Mouse (Mus musculus): ENCODE data around the gene Atxn7l3.

Gene Atxn7l3

DNA sequence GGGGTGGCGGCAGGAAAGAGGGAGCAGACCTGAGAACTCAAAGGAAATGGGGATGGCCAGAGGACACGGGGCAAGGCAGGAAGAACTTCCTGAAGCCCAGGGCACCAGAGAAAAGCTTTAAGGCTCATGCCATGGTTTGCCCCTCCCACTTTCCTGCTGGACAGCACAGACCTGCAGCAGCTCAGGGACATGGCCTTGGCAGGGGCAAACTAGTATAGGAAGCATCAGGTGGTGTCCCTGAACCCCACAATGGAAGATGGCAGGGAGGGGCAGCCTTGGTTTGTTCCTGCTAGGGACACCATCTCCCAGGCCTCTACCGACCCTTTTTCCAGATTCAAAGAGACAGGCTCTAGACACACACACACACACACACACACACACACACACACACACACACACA is 8.9 kb upstream of the Atxn7l3 start:
- in situ Hi-C loops (cut with MboI; ENCODE audit: low pct_unique_long_range_greater_than_20kb in 1 of 2, low sequenced_read_pairs in 2 of 2, unreplicated experiment in 1 of 2), result no loop called here

- in situ Hi-C loops (cut with MboI; ENCODE audit: low pct_unique_long_range_greater_than_20kb in 1 of 2, low sequenced_read_pairs in 2 of 2, unreplicated experiment in 1 of 2), result loop anchor here in 1 of 2 experiments (5.0 kb wide), 1 partner anchor 108 kb away; no protein-coding TSS in a partner anchor
These were observed 7.7 kb upstream of the Atxn7l3 start for GRCm38 (mm10) chr11:102304141-102304540.

GRCm38 (mm10) chr11:102299839-102300238 is 3.4 kb upstream of the Atxn7l3 start:
- in situ Hi-C loops (cut with MboI; ENCODE audit: low pct_unique_long_range_greater_than_20kb in 1 of 2, low sequenced_read_pairs in 2 of 2, unreplicated experiment in 1 of 2), result loop anchor here (5.0 to 10.0 kb wide), 3 partner anchors 112 to 135 kb away; partner anchors contain the start of gene Grn (in 2 of the 2)

- in situ Hi-C loops (cut with MboI; ENCODE audit: low pct_unique_long_range_greater_than_20kb in 1 of 2, low sequenced_read_pairs in 2 of 2, unreplicated experiment in 1 of 2), result loop anchor here (5.0 to 10.0 kb wide), 2 partner anchors 134 to 137 kb away; partner anchors contain the start of gene Grn (in 2 of the 2)
These were observed 1.4 kb upstream of the Atxn7l3 start for GRCm38 (mm10) chr11:102297577-102298556.

GRCm38 (mm10) chr11:102295598-102296471 is 596 bp downstream of the Atxn7l3 start:
- in situ Hi-C loops (cut with MboI; ENCODE audit: low pct_unique_long_range_greater_than_20kb in 1 of 2, low sequenced_read_pairs in 2 of 2, unreplicated experiment in 1 of 2), result loop anchor here (5.0 to 10.0 kb wide), 2 partner anchors 136 to 139 kb away; partner anchors contain the start of gene Grn (in 2 of the 2)

DNA sequence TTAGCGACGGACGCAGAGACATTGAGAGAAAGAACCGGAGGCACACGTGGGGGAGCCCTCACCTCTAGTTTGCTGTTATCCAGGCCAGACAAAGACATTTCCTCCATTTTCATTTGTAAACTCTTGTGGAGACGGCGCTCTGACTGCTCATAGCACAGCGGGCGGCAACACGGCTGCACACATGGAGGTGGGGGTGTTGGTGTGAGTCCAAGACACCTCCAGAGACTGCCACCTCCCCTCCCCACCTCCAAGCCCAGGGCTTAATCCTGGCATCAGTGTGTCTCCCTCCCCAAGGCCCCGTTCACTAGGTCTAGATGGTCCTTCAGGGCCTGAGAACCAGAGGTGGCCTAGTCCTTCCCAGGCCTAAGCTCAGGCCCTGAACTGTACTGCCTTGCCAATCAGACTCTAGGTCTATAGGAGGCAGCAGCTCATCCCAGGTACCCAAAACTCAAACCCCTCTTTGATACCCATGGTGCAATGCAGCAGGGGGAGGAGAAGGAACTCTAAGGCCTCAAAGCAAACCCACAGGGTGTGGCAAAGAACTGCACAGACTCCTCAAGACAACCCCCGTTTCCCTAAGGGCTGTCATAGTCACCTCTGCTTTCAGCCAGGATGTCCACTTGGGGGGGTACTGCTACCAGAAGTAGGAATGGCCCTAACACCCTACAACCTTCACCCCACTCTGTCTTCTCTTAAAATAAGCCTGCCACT is 1.4 kb downstream of the Atxn7l3 start:
- in situ Hi-C loops (cut with MboI; ENCODE audit: low pct_unique_long_range_greater_than_20kb in 1 of 2, low sequenced_read_pairs in 2 of 2, unreplicated experiment in 1 of 2), result loop anchor here (5.0 to 10.0 kb wide), 3 partner anchors 117 to 140 kb away; partner anchors contain the start of gene Grn (in 2 of the 2)

- in situ Hi-C loops (cut with MboI; ENCODE audit: low pct_unique_long_range_greater_than_20kb in 1 of 2, low sequenced_read_pairs in 2 of 2, unreplicated experiment in 1 of 2), result loop anchor here (5.0 to 10.0 kb wide), 2 partner anchors 118 to 140 kb away; partner anchors contain the start of gene Grn (in 1 of the 2)
These were observed 2.0 kb downstream of the Atxn7l3 start for GRCm38 (mm10) chr11:102294416-102294815.

DNA sequence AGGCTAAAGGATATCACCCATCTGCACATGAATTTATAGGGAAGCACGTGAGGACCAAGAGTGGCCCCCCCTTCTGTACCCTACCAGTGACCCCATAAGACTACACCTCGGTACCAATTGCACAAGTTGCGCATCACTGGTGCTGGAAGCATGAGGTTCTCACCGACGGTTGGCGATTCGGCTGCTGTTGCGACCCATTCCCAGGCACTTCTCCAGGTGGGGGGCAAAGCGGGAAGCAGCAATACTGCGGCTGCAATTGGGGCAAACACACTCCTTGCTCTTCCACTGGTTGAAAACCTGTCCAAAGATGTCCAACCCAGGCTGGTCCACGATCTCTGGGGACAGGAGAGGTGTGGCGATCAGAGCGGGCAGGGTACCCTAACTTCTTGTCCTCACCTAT is 2.5 kb downstream of the Atxn7l3 start:
- in situ Hi-C loops (cut with MboI; ENCODE audit: low pct_unique_long_range_greater_than_20kb in 1 of 2, low sequenced_read_pairs in 2 of 2, unreplicated experiment in 1 of 2), result loop anchor here (5.0 to 10.0 kb wide), 2 partner anchors 118 to 141 kb away; partner anchors contain the start of gene Grn (in 1 of the 2)

DNA sequence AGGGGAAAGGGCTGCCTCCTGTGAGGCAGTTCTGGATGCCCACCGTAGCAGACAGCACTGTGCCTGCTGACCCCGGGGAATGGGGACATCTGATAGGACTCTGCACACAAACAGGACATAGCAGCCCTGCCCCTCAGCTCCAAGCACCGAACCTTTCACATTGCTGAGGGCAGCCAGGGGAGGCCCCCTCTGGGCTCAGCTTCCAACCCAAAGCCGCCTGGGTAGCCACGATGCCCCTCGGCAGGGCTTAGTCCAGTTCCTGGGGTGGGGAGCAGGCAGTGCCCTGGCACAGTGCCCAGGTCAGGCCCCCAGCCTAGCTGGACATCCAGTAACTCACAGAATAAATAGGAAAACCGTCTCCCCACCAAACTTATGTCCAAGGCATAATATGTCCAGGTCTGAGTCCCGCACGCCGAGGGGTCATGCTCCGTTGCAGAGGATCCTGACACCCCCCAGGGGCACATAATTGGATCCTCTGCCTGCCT is 5.3 kb downstream of the Atxn7l3 start:
- in situ Hi-C loops (cut with MboI; ENCODE audit: low pct_unique_long_range_greater_than_20kb in 1 of 2, low sequenced_read_pairs in 2 of 2, unreplicated experiment in 1 of 2), result loop anchor here (5.0 to 10.0 kb wide), 2 partner anchors 121 to 144 kb away; partner anchors contain the start of gene Grn (in 1 of the 2)

- in situ Hi-C loops (cut with MboI; ENCODE audit: low pct_unique_long_range_greater_than_20kb in 1 of 2, low sequenced_read_pairs in 2 of 2, unreplicated experiment in 1 of 2), result loop anchor here (5.0 to 10.0 kb wide), 2 partner anchors 122 to 145 kb away; partner anchors contain the start of gene Grn (in 1 of the 2)
These were observed 6.3 kb downstream of the Atxn7l3 start for GRCm38 (mm10) chr11:102290141-102290540.

GRCm38 (mm10) chr11:102289511-102290100 is 6.8 kb downstream of the Atxn7l3 start:
- in situ Hi-C loops (cut with MboI; ENCODE audit: low pct_unique_long_range_greater_than_20kb in 1 of 2, low sequenced_read_pairs in 2 of 2, unreplicated experiment in 1 of 2), result loop anchor here (5.0 to 10.0 kb wide), 2 partner anchors 123 to 145 kb away; partner anchors contain the start of gene Grn (in 1 of the 2)

- in situ Hi-C loops (cut with MboI; ENCODE audit: low pct_unique_long_range_greater_than_20kb in 1 of 2, low sequenced_read_pairs in 2 of 2, unreplicated experiment in 1 of 2), result no loop called here
These were observed 7.5 kb downstream of the Atxn7l3 start for GRCm38 (mm10) chr11:102288913-102289312.

- in situ Hi-C loops (cut with MboI; ENCODE audit: low pct_unique_long_range_greater_than_20kb in 1 of 2, low sequenced_read_pairs in 2 of 2, unreplicated experiment in 1 of 2), result no loop called here
These were observed 8.2 kb downstream of the Atxn7l3 start for GRCm38 (mm10) chr11:102288027-102288804.

DNA sequence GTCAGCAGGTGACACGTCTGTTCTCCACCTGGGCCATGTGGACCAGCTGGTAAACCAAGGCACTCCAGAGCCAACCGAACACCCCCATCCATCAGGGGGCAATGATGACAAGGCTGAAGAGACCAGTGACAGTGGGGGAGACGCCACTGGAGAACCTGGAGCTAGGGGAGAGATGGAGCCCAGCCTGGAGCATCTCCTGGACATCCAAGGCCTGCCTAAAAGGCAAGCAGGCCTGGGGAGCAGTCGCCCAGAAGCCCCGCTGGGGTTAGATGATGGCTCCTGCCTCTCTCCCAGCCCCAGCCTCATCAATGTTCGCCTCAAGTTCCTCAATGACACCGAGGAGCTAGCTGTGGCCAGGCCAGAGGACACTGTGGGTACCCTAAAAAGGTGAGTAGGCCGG is 8.9 kb downstream of the Atxn7l3 start:
- in situ Hi-C loops (cut with MboI; ENCODE audit: low pct_unique_long_range_greater_than_20kb in 1 of 2, low sequenced_read_pairs in 2 of 2, unreplicated experiment in 1 of 2), result no loop called here

DNA sequence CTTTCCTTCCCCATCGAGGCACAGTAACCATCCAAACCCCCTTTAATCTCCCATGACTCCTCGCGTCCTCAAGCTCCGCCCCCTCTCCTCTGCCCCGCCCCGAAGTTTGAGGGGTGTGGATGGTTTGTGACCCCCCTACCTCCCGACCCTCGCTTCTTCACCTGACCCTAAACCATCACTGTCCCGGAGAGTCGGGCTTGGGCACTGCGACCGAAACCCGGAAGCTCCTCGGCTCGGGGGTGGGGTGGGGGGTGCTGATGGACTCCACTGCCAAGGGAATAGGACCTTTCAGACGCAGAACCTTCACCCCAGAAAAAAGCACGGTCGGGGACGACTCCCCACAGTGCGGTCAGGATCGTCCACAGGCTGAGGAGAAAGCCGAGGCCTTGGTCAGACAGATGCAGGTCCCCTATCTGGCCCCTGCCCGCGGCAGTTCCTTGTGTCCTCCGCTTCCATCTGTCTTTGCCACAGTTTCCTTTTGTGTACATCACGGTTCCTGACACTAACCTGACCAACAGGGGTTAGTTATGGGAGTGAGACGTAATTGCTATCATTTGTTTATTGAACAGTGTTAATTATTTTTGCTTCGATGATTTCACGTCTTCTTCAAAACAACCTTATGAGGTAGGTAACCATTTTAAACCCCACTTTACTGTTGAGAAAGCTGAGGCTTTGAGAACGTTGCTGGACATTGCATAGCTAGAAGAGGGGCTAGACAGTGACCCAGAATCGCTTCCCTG is 11.2 kb downstream of the Atxn7l3 start:
- in situ Hi-C loops (cut with MboI; ENCODE audit: low pct_unique_long_range_greater_than_20kb in 1 of 2, low sequenced_read_pairs in 2 of 2, unreplicated experiment in 1 of 2), result no loop called here
